Mouse (Mus musculus): ENCODE data around the gene Isoc2b. TPM values are rescaled to one million over a fixed set of nuclear protein-coding genes. Genes with fewer than 3 reads are reported as not detected.
"Not testable (repeated sequence)": the region's sequence is repeated elsewhere in the genome, so short reads cannot be mapped to it uniquely, and the experiment has no call there.

Isoc2b gene
- 16.3 and 19.4 TPM in 2 replicates for polyA plus RNA-seq (2012; rRNA removed)

DNA sequence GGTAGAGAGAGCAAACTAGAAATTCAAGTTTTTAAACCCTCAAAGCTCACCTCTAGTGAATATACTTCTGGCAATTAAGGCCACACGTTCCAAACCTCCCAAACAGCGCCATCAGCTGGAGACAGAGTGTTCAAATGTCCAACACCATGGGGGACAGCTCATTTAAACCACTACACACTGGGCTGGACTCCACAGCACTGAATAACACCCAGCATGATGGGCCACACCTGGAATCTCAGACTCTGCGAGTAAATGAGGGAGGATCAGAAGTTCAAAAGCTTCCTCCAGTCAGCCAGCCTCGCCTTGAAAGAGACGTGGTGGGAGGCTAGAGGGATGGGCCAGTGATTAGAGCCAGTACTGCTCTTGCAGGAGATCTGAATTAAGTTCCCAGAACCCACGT is at the start of gene Isoc2b:
TSS of gene Isoc2b (minus strand) at position 126 of the 400 bp plus-strand sequence.
- no peak for DNase-seq (ENCODE audit: low spot score)

DNA sequence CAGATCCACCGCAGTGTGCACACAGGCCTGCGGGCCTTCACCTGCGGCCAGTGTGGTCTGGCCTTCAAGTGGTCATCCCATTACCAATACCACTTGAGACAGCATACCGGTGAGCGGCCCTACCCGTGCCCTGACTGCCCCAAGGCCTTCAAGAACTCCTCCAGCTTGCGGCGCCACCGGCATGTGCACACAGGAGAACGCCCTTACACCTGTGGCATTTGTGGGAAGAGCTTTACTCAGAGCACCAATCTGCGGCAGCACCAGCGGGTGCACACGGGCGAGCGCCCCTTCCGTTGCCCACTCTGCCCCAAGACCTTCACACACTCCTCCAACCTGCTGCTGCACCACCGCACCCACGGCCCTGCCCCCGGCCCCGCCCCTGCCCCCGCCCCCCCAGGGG is 49.0 kb upstream of the Isoc2b start:
- no peak for DNase-seq (ENCODE audit: low spot score)

DNA sequence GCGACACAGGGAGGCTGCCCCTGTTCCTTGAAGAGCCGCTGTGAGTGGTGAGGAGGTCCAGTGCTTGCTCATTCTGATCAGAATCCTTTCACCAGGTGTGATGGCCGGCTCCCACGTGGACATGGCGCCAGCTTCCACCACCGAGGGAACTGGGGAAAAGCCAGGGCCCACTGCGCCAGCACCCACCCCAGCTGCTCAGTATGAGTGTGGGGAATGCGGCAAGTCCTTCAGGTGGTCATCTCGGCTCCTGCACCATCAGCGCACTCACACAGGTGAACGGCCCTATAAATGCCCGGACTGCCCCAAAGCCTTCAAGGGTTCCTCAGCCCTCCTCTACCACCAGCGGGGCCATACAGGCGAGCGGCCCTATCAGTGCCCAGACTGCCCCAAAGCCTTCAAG is 48.6 kb upstream of the Isoc2b start:
- DNase-seq (ENCODE audit: low spot score), result no peak

DNA sequence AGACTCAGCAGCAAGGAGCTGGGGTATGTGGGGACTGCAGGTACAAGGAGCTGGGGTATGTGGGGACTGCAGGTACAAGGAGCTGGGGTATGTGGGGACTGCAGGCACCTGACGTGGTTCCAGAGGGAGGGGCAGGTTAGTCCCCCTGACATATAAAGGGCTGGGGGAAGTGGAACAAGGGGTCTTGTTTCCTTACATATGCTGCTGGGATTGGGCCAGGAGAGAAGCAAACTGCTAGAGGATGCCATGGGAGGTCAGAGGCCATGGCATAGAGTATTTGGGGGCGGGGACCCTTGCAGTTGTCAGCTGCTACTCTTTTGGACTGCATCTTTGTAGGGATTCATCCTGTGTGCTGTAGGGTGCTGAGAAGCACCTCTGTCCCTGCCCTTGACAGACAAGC is 47.4 kb upstream of the Isoc2b start:
- no peak for DNase-seq (ENCODE audit: low spot score)

DNA sequence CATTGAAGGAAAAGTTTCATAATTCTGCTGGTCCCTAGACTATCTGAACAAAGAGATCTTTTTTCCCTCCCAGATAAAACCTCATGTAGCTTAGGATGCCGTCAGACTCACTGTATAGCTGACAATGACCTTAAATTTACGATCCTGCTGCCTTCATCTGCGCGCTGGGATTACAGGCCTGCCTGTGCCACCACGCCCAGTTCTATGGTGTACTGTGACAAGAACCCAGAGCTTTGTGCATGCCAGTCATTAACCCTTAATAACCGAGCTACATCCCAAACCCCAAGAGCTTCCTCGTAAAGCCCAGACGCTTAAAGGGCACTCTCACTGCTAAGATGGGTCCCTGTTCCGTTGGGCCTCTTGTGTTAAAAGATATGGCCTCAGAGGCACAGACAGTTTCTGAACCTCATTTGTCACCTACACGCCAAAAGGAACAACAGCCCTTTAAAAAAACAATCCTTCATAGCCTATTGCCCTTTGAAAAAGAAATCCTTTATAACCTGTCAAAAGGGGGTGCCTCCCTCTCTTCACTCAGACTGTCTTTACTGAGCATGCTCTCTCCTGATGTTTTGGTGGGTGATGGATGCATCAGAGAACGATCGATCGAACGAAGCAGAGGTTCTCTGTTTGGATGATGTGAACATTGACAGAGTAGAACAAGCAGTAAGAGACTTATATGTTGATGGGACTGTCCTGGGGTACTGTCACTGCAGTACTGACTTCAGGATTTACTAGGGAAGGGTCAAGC is 45.8 kb upstream of the Isoc2b start:
- no peak for DNase-seq (ENCODE audit: low spot score)

DNA sequence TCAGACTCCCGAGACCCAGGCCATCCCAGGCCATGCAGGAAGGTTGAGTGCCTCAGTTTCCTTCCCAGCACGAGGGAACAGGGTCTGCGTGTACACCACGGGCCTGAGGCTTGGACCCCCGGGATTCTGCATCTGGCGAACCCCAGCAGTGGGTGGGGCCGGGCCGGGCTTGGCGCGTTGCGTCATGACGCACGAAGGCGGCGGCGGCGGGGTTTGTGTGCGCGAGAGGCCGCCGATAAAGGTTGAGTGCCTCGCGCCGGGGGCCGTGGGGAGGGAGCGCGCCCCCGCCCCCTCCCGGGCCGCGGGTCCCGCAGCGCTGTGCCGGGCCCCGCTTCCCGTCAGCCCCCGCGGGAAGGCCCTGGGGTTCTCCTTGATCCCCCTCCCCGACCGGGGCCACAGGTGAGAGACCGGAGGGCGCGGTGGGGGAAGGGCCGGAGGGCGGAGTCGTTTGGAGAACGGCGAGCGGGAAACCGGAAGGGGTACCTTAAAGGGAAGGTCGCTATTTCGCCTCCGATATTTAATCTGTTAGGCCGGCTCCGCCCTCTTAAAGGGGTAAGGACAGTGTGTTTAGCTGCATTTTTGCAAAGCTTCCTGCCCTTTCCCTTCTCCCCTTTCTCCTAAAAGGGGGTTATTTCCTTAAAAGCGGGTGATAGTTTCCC is 45.1 kb upstream of the Isoc2b start, which contains the start of gene Zfp628:
TSS of gene Zfp628 (plus strand) at position 211 of the 659 bp plus-strand sequence.
- DNase-seq (ENCODE audit: low spot score), result peak; percentile 95

DNA sequence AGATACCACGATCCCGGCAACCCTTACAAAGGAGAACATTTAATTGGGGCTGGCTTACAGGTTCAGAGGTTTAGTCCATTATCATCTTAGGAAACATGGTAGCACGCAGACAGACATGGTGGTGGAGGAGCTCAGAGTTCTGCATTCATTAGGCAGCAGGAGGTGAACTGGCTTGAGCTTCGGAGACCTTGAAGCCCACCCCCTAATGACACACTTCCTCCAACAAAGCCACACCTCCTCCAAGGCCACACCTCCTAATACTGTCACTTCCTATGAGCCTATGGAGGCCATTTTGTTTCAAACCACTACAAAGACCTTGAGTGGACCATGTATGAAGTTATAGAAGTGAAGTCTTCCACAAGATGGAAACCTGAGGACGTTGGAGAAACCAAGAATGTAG is 42.2 kb upstream of the Isoc2b start:
- no peak for DNase-seq (ENCODE audit: low spot score)

DNA sequence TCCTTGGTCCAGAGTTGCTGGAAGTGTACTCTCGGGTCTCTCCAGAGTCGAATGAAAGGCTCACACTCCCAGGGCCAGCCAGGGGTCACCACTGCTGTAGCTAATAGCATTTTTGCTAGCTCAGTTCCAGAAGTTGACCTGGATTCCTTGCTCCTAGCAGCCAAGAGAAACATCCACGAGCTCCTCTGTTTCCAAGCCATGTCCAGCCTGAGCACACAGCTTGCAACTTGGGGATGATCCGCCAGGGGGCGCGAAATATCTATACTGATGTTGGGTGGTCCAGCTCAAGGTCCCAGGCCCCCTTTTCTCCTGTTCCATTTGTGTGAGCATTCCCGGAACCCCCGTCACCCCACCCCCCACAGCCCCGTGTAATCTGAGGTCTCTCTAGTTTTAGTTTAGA is 41.5 kb upstream of the Isoc2b start:
- DNase-seq (ENCODE audit: low spot score), result no peak

DNA sequence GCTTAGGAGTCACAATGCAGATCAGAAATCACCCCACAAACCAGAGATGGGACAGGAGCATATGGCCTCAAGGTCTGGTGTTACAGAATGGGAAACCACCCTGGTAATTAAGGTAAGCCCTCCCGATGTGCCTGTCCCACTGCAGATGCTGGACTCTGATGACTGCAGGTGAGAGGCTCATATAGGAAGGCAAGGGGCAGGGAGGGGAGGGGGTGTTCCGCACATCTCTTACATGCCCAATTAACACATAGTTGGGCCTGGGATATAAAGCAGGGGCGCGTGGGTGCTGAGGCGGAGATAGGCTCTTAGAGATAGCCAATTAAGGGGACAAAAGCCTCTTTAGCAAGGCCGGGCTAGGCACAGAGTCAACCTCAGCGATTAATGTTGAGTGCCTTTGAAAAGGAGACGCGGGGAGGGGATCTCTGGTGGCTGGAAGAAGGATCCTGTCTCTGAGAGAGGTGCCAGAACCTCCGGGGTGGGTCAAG is 36.5 kb upstream of the Isoc2b start, which contains the start of gene Gm36210:
TSS of gene Gm36210 (minus strand) at position 51 of the 485 bp plus-strand sequence.
- no peak for DNase-seq (ENCODE audit: low spot score)

DNA sequence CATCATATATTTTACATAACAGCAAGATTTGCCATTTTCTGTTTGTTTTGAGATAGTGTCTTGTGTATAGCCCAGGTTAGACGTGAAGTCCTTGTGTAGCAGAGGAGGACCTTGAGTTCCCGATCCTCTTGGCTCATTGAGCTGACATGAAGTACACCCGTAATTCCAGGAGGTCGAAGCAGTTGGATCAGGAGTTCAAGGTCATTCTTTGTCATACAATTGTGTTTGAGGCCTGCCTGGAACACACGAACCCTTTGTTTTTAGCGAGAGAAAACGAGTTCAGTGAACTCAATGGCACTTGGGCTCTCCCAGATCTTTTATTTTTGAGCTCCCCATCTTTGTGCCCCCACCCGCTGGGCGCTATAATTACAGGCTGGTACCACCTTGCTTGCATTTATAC is 32.3 kb upstream of the Isoc2b start:
- no peak for DNase-seq (ENCODE audit: low spot score)

DNA sequence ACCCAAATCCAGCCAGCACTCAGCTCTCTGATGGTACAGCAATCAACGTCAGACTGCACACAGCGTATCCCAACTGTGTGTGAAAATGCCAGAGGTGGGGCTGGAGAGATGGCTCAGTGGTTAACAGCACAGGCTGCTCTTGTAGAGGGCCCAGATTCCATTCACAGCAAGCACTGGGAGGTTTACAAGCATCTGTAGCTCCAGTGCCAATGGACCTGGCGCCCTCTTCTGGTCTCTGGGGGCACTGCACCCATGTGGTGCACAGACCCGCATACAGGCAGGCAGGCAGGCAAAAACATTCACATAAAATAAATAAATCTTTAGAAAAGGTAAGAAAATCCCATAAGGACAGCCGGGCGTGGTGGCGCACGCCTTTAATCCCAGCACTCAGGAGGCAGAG is 31.1 kb upstream of the Isoc2b start:
- DNase-seq (ENCODE audit: low spot score), result peak; percentile 15

DNA sequence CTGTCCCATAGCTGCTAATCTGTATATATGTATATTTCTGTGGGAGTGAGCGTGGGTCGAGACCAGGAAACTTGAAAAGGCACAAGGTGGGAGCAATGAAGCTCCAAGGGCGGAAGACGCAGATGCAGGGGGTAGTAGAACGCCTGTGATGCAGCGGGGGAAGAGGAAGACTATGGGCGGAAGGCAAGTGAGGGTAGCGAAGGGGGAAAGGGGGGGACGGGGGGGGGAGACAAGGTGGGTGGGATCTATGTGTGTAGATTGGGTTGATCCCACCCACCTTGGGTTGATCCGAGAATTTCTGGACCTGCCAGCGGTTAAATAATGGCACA is 30.4 kb upstream of the Isoc2b start:
- DNase-seq (ENCODE audit: low spot score), result no peak

DNA sequence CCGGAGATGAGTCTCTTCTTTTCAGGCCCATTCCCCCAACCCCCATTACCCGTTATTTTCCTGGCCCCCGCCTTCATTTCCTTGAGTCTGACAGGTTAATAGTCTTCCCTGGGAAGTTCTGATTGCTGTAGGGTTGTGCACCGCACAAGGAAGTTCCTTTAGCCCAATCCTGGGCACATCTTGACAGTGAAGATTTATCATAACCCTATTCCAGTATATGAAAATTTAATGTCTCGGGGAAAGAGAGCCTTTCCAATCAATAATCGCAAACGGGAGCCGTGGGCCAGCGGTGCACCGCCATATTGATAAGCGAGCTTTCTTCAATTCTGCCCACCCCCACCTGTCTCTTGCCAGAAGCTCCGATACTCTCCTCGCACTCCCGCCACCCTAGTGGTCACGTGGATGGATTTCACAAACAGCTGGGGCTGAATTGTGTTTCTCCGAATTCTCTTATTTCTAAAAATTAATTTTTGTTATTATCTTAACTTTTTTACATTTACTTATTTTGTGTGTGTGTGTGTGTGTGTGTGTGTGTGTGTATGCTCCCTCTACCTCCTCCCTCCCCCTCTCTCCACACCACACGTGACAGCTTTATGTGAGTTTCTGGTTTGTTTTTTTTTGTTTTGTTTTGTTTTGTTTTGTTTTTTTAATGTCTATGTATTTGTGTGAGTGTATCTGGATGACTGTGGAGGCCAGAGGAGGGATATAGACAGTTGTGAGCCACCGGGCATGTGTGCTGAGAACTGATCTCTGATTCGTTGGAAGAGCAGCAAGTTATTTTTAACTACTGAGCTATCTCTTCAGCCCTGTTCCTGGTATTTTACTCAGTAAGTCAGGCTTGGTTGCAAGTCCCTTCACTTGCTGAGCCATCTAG is 29.8 kb upstream of the Isoc2b start:
- peak; percentile 22 for DNase-seq (ENCODE audit: low spot score)

DNA sequence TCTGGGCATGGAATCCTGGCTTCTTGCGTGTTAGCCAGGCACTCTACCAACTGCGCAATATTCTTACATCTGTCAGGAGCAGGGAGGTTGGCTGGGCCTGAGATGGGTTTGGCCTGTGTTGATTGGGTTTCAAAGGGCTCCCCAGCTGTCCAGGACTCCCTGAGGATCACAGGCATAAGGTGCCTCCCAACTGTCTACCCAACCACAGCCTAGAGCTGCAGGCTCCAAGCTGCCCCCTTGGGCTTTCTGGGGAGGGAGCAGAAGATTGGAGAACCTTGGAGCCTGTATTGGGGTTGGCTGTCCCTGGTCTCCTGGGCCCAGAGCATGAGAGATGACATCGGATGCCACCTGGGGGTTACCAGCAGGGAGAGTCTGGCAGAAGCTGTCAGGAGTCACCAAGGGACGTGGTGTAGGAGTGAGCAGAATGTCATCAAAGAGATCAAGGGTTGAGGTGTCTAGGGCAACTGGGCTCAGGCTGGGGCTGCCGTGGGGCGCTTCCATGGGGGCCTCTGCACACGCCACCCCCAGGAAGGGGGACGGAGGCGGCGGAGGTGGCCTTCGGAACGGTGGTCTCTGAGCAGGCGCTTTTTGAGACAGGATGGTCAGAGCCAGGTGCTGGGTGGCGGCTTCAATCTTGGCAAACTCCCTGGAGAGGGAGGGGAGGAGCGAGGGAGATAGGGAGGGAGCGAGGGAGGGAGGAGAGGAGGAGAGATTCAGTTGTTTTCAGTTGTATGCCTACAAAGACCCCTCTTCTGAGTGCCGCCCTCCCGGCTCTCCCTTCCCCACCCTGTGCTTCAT is 29.0 kb upstream of the Isoc2b start:
- DNase-seq (ENCODE audit: low spot score), result peak; percentile 20

DNA sequence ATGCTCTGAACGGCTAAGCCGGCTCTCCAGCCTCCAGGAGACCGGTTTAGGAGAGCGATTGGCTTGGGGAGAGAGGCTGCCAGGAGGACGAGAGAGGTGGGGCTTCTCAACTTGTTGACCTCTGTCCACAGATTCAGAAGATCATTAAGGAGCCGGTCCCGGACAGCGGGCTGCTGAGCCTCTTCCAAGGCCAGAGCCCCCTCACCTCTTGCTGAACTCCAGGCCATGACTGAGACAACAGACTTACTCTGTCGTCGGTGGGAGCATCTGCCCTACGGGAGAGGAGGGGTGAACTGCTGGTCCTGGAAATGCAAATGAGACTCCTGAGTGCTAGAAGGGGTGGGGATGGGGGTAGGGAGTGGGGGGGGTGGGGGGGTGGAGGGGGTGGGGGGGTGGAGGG is 25.1 kb upstream of the Isoc2b start:
- DNase-seq (ENCODE audit: low spot score), result no peak

DNA sequence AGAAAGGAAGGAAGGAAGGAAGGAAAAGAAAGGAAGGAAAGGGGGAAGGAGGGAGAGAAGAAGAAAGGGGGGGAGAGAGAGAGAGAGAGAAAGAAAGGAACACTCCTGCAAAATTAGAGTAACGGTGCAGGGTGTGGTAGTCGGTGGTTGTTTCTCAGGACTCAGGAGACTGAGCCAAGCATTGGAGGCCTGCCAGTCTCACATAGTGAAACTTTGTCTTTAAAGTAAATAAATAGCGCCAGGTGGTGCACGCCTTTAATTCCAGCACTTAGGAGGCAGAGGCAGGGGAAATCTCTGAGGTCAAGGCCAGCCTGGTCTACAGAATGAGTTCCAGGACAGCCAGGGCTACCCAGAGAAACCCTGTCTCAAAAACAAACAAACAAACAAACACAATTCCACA is 16.6 kb upstream of the Isoc2b start:
- no peak for DNase-seq (ENCODE audit: low spot score)

DNA sequence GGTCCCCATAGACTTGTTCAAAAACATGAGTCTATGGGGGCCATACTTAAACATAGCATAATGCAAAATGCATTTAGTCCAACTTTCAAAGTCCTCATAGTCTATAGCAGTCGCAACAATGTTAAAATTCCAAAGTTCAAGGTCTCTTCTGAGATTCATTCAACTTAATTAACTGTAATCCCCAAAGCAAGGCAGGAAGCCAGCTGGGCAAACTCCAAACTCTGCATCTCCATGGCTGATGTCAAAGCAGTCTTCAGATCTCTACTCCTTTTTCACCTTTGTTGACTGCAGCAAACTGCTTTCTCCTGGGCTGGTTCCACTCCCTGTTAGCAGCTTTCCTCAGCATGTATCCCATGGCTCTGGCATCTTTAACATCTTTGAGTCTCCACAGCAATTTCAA is 9.0 kb upstream of the Isoc2b start:
- not testable (repeated sequence) for DNase-seq (ENCODE audit: low spot score)

DNA sequence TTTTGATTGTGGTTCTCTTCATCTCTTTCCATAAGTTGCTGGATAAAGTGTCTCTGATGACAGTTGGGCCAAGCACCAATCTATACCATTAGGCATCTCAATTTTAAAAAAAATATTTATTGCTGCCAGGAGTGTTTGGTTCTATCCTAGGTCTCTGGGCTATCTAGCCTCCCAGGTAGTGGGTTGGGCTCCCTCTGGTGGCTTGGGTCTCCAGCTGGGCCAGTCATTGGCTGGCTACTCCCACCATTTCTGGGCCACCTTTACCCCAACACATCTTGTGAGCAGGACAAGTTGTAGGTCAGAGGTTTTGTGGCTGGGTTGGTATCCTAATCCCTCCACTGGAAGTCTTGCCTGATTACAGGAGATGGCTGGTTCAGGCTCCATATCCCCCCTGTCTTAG is 8.1 kb upstream of the Isoc2b start:
- no peak for DNase-seq (ENCODE audit: low spot score)

DNA sequence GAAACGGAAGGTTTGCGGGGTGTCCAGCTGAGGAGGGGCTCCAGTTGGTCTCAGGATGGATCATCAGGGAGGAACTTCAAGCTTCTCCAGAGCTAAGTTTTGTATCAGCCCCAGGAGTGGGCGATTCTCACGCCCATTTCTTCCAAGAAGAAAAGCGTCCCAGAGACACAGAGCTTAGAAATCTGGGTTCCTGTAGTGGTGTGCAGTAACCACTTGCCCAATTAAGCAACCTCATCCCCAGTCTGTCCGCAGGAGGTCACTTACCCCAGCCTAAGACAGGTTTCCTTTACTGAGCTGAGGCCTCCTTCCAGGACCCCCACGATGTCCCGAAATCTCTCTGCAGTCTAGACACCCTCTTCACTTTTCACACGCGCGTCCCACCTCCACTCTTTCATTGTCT is 7.2 kb upstream of the Isoc2b start:
- no peak for DNase-seq (ENCODE audit: low spot score)

DNA sequence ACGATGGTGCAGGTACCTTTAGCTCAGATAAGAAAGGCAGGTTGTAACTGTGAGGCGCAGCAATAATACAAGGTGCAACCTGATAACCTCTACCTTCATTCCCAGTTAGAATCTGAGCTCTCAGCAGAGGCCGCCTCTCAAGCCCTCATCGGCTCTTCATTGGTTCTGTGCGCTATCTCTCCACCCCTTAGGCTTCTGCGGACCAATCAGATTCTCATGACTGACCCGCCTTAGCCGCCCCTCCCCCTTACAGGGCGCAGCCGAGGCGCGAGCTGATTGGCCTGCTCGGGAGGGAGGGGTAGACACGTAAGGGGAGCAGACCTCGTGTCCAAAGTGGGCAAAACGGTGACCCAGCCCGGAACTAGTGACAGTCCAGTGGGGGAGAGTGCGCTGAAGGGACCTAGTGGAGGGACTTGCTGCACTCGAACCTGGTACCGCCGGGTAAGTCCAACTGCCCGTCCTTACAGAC is 6.7 kb upstream of the Isoc2b start, which contains the start of gene Isoc2a:
TSS of gene Isoc2a (plus strand) at position 401 of the 469 bp plus-strand sequence.
- DNase-seq (ENCODE audit: low spot score), result peak; percentile 75

DNA sequence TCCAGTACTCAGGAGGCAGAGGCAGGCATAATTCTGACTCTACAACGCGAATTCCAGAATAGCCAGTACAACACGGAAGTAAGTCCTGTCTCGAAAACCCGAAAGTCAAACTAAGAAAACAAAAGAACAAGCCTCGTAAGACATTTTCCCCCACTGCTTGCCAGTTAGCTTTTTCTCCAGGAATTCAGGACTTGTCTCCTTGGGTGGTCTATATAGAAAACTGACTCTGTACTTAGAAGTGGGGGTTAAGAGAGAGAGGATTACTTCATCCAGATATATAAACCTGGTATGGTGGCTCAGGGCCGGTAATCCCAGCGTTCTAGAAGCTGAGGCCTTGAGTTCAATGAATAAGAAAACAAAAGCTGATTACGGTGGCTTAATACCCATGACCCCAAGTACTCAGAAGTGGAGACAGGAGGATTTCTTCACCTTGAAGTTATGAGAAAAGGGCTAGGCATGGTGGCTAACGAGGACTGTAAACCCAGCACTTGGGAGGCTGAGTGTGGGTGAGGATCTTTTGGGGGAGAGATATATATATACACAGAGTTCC is 3.4 kb downstream of the Isoc2b start:
- no peak for DNase-seq (ENCODE audit: low spot score)
